Mouse (Mus musculus) ES-CJ7 (cell line): ENCODE measurements around the gene Yeats2.

Experiments used
- DNase-seq: peaks from one replicate; pipeline ENCODE4 v3.0.0; 2011; ENCODE audit warnings: low read depth, low spot score

The Yeats2 gene

DNA sequence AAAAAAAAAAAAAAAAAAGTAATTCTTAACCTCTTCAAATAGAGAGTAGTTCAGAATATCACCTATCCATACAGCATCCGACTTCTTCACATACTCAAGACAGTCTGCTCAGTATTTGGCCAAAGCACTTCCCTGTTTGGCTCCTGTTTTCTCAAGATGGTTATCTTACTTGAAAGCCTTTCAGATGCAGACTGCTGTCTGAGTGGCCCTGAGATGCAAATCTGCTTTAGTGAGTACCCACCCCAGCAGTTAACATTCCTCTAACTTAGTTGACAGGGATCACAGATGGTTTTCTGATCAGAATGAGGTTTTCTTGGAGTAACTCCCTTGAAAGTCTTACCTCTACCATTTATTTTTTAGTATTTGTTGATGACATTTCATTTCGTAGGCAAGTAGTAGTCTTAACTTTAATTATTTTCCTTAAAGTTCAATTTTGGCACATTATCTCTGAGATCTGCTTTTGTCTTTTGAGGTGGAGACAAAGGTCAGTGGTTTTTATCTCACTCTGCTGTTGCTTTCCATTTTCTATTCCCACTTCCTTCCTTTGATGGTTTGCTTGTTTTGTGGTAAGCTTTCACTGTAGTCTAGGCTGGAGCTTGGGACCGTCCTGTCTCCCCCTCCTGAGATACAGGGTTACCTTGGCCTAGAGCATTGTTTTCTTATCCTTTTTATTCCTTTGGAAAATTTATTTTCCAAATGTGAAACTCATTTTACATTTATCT lies 50.5 kb downstream of the Yeats2 start:
- peak; percentile 93 for DNase-seq

DNA sequence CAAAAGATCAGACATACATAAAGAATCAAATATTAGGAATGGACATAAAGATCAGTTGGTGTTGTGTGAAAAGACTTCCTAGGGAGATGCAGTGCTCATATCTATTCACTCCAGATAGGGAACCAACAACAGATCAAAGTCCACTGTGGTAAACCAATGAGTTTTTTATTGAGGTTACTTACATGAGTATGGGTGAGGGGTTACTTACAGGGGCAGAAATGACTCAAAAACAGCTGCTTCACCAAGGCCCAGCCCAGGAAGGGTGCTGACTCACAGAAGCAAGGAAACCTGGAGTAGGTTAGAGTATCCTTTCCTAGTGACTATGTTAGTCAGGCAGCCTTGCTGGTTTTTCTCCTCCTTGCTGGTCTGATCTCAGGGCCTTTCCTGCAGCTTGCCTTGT lies 51.2 kb downstream of the Yeats2 start:
- DNase-seq = no peak

DNA sequence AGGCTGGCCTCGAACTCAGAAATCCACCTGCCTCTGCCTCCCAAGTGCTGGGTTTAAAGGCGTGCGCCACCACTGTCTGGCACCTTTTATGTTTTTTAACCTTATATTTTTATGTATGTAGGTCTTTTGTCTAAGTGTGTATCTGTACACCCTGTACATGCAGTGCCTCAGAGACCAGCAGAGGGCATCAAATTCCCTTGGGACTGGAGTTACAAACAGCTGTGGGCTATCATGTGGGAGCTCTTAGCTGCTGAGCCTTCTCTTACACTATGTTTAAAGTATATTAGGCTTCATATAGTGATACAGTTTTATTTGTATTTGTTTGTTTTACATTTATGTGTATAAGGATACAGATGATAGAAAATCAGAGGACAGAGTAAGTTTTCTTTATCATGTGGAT lies 54.7 kb downstream of the Yeats2 start:
- peak; percentile 51 for DNase-seq

DNA sequence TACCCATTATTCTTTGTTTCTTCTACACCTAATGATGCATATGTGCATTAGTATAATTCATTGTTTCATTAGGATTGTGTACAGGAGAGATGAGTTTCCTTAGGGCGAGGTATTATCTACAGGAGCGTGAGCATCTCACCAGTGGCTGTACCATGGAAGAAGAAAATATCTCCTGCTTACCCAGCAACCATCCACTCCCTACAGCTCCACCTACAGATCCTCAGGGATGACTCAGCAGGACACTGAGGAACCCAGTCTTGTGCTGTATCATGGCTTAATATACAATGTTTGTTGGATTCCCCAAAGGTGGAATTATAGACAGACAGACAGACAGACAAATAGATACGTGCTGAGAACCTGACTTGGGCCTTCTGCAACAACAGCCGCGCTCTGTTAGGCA lies 56.1 kb downstream of the Yeats2 start:
- no peak for DNase-seq

DNA sequence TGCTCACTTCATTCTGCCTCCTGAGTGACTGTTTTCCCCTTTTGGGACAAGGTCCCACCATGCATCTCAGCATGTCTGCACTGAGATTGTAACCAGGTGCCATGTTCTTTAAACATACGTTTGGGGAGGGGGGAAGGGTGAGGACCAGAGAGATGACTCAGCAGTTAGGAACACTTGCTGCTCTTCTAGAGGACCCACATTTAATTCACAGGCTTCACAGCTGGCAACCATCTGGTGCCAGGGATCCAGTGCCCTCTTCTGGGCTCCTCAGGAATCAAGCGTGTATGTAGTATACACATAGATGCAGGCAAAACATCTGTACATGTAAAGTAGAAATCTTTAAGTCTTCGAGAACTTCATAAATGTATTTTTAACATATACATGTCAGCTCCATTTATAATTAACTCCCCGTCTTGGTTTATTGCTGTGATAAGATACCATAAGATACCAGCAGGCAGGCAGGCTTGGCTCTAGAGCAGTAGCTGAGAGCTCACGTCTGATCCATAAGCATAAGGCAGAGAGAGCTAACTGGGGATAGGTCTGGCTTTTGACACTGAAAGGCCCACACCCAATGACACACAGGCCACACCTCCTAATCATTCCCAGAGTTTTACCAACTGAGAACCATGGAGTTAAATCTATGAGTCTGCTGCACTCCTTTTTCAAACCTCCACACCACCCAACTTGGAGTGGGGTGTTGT lies 58.8 kb downstream of the Yeats2 start:
- DNase-seq = peak; percentile 48

DNA sequence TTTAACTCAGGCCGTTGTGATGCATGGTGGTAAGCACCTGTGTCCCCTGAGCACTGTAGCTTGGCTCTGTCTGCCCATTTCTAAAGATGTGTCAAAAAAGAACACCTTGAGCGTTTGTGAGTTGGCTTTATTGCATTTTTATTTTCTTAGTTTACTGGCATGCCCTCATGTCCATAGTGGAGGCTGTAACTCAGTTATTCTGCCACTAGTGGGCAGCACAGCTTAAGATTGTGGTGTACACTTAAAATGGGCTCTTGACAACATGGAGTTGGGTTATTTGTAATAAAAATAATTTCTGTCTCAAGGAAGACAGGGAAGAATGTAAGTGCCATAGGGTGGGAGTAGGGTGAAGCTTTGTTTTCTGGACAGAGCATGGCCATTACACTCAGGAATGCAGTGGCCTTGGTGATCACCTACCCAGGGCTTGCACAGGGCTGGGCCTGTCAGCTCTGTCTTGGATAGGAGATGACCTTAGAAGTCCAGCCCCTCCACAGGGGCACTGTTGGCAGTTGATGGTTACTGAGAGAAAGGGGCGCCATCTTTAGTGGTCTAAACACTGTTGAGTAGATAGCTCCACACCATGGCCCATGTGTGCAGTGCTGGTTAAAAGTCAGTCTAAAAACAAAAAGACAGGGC lies 72.8 kb downstream of the Yeats2 start:
- peak; percentile 58 for DNase-seq

DNA sequence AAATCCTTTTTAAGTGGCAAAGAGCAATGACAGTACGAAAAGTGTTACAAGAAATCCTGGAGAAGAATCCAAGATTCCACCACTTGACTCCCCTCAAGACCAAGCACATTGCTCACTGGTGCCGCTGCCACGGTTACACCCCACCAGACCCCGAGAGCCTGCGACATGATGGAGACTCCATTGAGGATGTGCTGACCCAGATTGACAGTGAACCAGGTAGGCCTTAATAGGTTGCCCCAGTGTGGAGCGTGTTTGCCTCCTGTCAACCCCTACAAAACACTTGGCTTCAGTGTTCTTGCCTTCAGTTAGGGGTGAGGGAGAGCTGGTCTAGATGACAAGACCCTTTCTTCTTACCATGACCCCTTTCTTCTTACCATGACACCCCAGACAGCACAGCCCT lies 81.9 kb downstream of the Yeats2 start:
- DNase-seq = no peak

DNA sequence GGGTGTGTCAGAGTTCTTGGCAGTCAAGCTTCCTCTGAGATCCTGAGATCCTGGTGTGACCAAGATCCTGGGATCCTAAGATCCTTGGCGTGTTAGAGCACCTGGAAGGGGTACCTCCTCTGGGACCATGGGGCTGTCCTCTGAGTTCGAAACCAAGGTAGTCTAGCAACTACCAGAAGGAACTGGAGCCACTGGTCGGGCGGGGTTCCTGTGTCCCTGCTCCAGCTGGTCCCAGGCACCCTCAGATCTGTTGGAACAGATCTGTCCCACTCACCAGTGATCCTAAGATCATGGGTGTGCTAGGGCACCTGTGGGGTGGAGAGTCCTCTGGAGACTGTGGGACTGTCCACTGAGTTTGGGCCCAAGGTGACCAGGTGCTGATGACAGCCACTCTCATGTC lies 85.8 kb downstream of the Yeats2 start:
- DNase-seq = no peak

DNA sequence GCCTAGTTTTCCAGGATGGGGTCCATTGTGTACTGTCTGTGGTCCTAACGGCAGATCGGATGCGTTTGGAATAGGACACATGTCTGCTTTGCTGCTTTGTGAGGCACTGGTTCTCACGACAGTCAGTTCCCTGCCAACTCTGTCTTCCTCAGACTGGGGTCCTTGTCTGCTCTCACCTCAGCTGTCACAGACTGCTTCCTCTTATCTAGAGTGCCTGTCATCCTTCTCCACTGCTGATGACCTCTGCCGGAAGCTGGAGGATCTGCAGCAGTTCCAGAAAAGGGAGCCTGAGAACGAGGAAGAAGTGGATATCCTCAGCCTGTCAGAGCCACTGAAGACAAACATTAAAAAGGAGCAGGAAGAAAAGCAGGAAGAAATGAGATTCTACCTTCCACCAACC lies 86.6 kb downstream of the Yeats2 start:
- no peak for DNase-seq

DNA sequence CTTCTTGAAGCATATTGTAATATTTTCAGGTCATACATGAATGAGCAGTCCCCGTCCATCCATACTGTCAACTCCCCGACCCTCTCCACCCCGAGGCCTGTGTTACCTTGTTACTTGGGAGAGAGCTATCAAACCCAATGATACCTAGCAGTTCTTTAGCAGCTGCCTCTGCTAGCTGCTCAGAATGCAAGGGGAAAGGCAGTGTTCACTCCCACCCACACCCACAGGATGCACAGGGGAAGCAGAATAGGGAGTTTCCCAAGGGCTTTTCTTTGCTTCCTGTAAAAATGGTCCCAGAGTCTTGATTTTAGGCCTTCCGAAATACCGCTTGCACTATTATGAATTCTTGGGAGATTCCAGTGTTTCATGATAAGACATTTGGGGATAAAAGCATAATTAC lies 87.3 kb downstream of the Yeats2 start:
- no peak for DNase-seq

DNA sequence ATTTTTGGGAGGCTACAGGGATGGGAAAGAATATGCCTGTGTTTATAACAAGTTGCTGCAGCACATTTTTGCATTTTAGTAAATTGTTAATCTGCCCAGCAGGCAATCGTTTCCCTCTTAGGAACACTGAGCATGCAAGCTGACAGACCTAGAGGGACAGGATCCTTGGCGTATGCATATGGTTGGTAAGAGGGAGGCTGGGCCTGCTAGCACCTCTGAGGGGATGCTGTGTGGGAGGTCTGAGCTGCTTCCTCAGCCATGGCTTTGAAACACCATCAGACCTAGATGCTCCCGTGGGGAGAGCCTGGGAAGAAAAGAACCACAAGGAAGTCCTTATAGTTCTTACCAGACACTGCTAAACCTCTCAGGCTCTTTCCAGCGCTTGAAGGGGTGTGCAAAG lies 93.5 kb downstream of the Yeats2 start:
- DNase-seq = no peak

DNA sequence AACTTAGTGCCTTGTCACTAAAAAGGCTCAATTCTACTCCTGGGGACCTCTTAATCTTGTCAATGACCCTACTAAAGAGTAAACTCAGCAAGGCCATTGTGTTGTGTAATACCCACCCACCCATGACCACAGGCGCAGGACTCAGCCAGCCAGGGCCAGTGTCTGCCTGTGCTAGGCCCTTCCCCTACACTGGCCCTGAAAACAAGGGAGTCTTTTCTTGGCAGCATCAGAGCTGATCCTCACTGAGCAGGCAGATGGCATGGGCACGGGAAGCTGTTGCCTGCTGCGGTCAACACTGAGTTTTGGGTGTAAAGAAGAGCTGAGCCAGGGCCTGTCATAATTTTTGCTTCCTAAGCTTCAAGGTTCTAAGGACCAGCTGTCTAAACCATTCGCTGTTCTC lies 96.6 kb downstream of the Yeats2 start:
- no peak for DNase-seq

DNA sequence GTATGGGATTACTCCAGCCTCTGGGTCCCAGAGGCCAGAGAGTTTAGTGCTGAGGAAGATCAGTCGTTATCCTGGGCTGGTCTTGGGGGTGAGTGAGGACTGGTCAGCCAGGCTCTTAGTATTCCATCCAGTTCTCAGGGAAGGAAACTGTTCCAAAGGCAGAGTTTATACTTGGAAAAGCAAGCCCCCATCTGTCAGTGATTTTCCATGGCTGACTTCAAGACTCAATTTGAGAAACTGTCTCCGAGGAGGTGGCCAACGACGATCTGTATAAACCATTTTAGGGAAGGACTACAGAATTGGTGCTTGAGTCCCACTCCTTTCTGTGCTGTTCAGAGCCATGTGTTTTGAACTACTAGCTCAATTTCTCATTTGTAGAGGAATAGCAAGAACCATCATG lies 97.8 kb downstream of the Yeats2 start:
- no peak for DNase-seq

DNA sequence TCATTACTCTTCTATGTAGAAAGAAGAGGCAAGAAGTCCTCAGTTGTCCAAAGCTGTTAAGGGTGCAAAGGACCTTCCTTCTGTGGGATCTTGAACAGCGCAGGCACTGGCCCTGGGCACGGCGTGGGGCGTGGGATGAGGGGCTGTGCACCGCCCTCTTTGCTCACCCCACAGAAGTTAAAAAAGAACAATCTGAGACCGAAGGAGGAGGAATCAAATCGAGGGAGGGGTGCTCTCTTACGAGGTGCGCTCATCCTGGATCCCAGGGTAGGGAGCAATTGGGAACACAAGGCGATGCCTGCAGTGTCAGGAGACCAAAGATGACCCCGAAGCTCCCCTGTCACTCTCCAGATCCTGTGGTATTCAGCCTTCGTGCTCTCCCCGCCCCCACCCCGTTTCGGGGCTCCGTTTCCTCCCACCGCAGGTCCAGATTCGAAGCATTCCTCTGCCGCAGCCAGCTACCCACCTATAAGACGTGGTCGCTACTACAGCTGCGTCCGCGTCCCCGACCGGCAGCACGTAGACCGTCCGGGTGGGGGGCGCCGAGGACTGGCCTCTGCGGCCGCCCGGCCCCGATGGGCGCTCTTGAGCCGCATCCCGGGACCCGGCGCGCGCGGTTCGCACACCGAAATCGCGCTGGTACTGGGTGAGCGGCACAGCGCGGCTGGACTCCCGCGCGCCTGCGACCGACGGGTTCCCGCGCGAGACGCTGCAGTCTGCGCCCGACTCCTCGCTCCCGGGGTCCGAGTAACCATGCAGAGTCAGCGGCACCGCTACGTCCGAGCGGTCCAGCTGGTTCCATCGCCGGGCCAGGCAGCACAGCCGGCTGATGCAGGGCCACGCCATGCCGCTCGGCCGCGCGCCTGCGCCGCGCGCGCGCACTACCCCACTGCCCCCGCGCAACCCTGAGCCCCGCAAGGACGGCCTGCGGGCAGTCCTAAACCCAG lies 99.9 kb downstream of the Yeats2 start, which contains the start of gene Map6d1:
Gene Map6d1 (minus strand): TSS at position 891 of the 947 bp plus-strand sequence.
- peak; percentile 49 for DNase-seq

DNA sequence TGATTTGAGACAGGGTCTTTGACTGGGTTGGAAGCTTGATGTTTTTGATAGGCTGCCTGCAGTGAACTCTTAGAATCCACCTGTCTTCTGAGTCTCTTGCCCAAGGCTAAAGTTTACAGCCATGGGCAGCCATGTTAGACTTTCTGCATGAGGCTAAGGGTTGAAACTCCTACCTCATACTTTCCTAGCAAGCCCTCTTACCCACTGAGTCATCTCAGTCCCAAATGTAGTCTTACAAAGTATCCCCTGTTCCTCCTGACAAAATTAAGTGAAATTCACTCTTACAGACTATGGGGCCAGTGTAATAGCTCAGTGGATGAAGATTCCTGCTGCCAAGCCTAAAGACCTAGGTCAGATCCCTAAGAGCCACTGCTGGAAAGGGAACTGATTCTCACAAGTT lies 106.2 kb downstream of the Yeats2 start:
- DNase-seq = no peak

DNA sequence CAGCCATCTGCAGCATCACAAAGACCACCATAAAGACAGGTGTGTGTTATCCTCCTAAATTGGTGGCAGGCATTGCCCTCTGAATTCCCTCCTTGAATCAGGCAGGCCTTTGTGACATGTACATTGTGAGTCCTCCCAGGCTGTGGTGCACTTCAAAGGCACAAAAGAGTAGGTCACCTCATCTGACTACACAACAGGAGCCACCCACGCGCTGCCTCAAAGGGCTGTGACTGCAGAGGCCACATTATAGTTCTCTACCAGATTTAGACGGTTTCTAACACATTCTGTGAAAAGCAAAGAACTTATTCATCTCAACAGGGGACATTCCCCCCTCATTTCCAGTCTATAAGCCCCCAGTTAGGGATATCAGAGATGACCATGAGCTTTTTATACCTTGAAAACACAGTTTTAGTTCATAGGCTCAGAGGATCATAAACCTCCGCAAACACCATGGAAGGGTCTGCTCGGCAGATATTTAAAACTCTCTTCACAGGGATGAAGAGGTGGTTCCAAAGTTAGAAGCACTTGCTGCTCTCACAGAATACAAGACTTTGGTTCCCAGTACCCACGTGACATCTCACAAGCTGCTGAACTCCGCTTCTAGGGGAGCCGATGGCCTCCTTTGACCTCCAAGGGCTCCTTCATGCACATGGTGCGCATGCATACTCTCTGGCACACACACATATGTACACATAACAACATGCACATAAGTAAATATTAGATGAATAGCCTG lies 107.7 kb downstream of the Yeats2 start:
- DNase-seq = no peak

DNA sequence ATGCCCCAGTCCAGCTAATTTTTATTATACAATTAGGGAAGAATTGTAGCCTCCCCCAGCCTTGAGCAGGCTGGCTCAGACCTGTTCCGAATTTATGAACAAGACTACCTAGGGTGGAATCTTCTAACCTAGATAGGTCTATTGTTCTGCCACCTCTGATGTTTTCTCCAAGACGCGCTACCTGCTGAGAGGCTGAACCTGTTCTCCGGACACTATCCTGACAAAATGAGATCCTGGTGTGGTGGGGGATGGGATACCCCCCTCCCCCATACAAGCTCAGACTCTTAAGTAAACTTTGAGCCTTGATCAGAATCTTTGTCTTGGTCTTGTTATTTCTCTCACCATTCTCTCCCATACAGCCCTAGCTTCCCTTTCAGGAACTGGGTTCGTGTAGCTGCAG lies 117.1 kb downstream of the Yeats2 start:
- peak; percentile 79 for DNase-seq

DNA sequence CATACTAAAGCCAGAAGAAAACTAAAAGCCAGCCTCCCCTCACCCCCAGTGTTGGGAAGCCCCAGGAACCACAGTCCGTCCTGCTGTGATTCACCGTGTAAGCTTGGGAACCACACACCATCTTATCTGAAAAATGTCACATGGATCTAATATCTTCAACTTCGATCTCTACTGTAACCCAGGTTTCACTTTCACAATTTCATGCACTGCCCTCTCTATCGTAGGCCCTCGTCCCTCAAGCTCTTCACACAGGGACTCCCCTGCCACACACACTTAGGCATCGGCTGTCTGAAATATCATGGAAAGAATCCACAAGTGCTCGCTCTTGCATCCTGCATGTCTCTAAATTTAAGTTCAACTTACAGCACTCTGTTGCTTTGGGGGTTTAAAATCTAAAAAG lies 124.2 kb downstream of the Yeats2 start:
- DNase-seq = no peak

DNA sequence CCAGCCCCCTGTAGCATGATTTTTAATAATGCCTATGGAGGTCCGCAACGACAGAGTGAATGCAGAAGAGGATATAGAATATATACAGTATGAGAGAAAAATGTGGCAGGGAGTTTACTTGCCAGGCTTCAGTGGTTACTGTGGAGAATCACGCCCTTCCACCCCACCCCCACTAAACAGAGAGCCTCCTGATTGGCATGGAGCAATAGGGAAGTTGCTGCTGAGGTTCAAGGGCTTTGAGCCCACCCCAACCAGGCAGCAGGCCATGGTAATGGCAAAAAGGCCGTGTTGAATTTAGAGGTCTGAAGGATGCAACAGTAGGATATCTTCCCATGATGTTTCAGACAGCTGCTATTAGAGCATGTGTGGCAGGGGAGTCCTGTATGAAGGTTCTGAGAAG lies 130.5 kb downstream of the Yeats2 start:
- DNase-seq = no peak

DNA sequence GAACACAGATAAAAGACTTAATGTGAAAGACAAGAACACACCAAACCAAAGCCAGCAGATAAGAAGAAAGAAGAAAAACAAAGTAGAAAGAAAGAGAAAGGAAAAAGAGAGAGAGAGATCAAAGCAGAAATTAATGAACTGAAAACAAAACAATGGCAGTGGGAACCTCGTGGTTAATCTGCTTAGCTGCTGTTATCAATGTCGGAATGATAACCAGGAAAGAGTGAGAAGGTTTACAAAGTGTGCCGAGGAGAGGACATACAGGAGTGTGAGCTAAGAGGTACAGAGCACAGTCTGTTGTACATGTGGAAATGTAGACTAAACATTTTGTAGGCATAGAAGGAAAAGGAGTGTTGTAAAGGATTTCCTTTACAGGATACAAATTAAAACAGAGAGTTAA lies 132.1 kb downstream of the Yeats2 start:
- no peak for DNase-seq

DNA sequence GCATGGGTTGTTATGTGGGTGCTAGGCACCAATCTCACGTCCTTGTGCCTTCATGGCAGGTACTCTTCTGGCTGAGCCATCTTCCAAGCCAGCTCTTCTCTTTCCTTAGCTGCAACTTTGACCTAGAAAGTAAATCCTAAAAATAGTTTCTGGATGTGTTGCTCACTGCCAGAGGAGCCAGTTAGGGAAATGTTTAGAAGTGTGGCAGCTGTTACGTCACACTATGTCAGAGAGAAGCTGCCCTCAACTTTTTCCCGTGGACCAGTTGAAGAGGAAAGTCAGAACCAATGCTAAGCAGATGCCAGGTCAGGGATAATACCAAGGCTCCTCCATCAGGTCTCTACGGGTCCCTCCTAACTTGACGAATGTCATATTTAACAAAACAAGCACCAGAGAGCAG lies 138.5 kb downstream of the Yeats2 start:
- DNase-seq = no peak
